Mouse (Mus musculus) left cerebral cortex, postnatal 4 days (tissue): ENCODE data around the gene Pdhb. TPM values are rescaled to one million over a fixed set of nuclear protein-coding genes. Genes with fewer than 3 reads are reported as not detected.

Source experiments
- DNase-seq: peaks from one replicate; pipeline ENCODE4 v3.0.0-alpha.2; 2022
- intact Hi-C: fragments of 180-260 bp; cut with DNase I; formaldehyde crosslinking; loops from one replicate; pipeline ENCODE4 v1.15.1; 2025
- total RNA-seq, 2 experiments: library from RNA; stranded (reverse); gene quantifications; 2 replicates each; pipeline ENCODE4 v1.2.3; 2021

The Pdhb gene
- total RNA-seq, 2 experiments from 2014 or later: 132 to 136 TPM

DNA sequence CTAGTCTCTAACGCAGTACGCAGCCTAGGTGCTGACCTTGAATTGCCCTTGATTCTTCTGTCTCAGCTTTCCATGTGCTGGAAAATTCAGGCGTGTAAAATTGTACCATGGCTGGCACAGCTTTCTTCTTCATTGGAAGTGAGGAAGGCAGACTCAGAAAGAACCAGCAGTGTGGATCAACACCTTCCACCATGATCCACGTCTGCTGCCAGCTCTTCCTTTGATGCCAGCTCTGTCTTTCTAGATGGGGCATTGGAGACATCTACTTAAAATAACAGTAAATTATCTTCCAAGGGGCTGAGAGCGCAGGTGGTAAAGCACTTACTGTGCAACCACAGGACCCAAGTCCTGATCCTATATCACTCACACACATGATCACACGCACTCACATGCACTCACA, 19.9 kb upstream of the Pdhb start:
- DNase-seq: no peak
- intact Hi-C loops: no loop called here

GRCm38 (mm10) chr14:8191331-8191965, 18.6 kb upstream of the Pdhb start:
- intact Hi-C loops: no loop called here
- no peak for DNase-seq

DNA sequence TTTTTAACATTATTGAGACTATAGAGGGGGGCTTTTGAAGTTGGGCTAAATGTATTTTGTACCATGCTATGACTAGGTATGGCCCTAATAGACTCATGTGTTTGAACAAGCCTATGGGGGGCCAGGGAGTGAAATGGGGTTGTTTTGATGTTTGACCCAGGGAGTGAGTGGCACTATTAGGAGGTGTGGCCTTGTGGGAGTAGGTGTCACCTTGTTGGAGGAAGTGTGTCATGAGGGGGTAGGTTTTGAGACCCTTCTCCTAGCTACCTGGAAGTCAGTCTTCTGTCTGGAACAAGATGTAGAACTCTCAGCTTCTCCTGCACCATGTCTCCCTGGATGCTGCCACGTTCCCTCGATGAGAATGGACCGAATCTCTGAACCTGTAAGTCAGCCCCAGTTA, 17.7 kb upstream of the Pdhb start:
- intact Hi-C loops: no loop called here
- DNase-seq: no peak

- DNase-seq: no peak
- intact Hi-C loops: no loop called here
Observed at GRCm38 (mm10) chr14:8186278-8187045, 13.6 kb upstream of the Pdhb start.

- intact Hi-C loops: no loop called here
- no peak for DNase-seq
Observed at GRCm38 (mm10) chr14:8183330-8183729, 10.5 kb upstream of the Pdhb start.

- intact Hi-C loops: no loop called here
- DNase-seq: no peak
Observed at GRCm38 (mm10) chr14:8180371-8181035, 7.7 kb upstream of the Pdhb start.

- DNase-seq: no peak
- intact Hi-C loops: loop anchor here (10.0 kb wide), 1 partner anchor 169 kb away; no protein-coding TSS in a partner anchor
Observed at GRCm38 (mm10) chr14:8176251-8176650, 3.4 kb upstream of the Pdhb start.

DNA sequence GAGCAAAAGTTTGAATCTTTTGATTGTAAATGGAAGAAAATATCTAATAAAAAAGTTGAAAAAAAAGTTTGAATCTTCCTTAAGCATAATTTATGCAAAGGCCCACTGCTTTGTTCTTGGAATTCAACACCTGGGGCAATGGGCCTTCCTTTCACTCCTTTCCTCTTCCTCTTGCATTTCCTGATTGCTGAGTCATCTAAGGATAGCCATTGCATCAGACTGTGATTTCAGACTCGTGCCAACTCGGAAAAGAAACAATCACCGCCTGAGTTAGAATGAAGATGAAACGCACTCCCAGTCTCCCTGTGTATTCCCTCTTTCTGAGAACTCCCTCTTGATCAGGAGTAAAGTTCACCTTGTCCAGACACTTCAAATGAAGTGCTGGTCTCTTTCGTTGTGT, 1.8 kb upstream of the Pdhb start:
- intact Hi-C loops: loop anchor here (10.0 kb wide), 1 partner anchor 170 kb away; no protein-coding TSS in a partner anchor

GRCm38 (mm10) chr14:8173542-8174250, 871 bp upstream of the Pdhb start:
- intact Hi-C loops: loop anchor here (10.0 kb wide), 1 partner anchor 171 kb away; no protein-coding TSS in a partner anchor
- peak; percentile 26 for DNase-seq

More for the DNA sequence above, 1.8 kb upstream of the Pdhb start:
- DNase-seq: no peak

DNA sequence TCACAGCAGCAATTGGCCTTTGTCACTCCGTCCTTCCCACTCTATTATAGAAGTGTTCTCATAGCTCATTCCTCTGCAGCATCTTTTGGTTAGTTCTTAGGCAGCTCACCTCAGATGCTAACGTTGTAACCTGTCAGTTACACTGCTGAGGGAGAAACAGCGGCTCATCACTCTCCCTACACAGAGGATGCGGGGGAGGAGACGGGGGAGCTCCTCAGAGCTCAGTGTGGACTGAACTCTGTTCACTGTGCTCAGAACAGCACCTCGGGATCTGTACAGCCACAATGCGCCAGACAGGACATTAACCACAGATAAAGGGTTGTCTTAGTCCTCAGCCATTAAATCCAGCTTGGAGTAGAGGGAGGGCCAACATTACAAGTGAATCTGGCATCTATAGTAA, 8.4 kb downstream of the Pdhb start:
- no peak for DNase-seq
- intact Hi-C loops: loop anchor here (5.0 kb wide), 1 partner anchor 72 kb away; no protein-coding TSS in a partner anchor

- peak; percentile 18 for DNase-seq
- intact Hi-C loops: loop anchor here (5.0 kb wide), 1 partner anchor 69 kb away; no protein-coding TSS in a partner anchor
Observed at GRCm38 (mm10) chr14:8161777-8162176, 11.0 kb downstream of the Pdhb start.

DNA sequence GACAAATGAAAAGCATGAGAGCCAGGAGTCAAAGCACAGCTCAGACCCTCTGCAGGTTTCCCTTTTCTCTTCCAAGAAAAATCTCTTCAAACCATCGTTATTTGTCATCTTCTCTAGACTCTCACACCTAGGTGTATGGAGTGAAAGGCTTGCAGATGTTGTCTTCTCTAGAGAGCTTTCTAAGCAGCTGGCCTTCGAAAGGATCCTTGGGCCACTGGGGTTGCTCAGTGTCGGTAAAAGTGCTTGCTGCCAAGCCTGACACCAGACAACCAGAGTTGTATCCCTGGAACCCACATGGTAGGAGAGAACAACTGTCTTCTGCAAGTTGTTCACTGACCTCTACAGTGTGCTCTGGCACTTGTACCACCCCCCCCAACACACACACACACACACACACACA, 13.7 kb downstream of the Pdhb start:
- intact Hi-C loops: no loop called here
- no peak for DNase-seq

GRCm38 (mm10) chr14:8158721-8159120, 14.1 kb downstream of the Pdhb start:
- intact Hi-C loops: no loop called here
- DNase-seq: no peak

GRCm38 (mm10) chr14:8156947-8157346, 15.9 kb downstream of the Pdhb start:
- intact Hi-C loops: no loop called here
- DNase-seq: no peak

GRCm38 (mm10) chr14:8154072-8154471, 18.8 kb downstream of the Pdhb start:
- DNase-seq: no peak
- intact Hi-C loops: no loop called here

- DNase-seq: no peak
- intact Hi-C loops: no loop called here
Observed at GRCm38 (mm10) chr14:8151757-8152156, 21.1 kb downstream of the Pdhb start.

GRCm38 (mm10) chr14:8148842-8149241, 24.0 kb downstream of the Pdhb start:
- intact Hi-C loops: no loop called here
- no peak for DNase-seq

- intact Hi-C loops: no loop called here
- DNase-seq: no peak
Observed at GRCm38 (mm10) chr14:8146611-8147223, 26.1 kb downstream of the Pdhb start.

DNA sequence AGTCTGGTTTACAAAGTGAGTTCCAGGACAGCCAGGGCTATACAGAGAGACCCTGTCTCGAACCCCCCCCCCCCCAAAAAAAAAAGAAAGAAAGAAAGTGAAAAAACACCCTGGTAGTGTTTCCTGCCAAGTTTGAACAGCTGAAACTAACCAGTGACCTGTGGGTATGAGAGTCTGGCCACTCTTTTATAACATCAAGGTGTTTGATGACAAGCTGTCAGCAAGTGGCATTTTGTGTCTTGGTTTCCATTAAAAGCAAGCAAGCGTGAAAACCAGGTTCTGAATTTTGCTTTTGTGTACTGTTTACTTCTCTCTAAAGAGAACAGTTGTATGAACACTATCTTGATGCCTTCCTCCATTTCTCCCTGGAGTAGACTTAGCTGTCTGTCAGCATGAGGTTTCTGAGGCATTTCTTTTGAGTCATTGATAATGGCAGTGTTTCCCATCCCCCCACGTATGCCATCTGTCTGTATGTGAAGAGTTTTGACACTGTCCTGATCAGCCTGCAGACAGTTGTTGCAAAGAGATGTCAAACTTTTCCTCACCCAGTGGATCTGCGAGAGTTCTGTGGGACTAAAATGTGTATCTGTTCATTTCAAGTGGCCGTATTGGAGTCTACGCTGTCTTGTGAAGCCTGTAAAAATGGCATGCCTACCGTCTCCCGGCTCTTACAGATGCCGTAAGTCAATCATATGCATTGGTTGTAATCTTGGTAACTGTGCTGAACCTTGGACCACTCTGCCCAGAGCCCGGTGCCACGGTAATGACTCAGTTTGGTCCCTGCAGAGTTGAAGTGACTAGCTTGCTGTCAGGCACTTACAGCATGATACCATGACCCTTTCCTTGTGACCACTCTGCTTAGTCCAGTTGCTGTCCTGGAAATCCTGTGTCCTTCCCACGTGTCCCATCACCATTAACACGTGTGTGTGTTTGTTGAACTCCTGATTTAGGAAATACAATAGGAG, 26.9 kb downstream of the Pdhb start:
- intact Hi-C loops: no loop called here
- DNase-seq: no peak
